Mouse (Mus musculus): ENCODE data around the gene Gli3. TPM values are rescaled to one million over a fixed set of nuclear protein-coding genes. Genes with fewer than 3 reads are reported as not detected.

Gli3 gene
- total RNA-seq, 2 experiments from 2014 or later = 1.9 to 2.0 TPM

DNA sequence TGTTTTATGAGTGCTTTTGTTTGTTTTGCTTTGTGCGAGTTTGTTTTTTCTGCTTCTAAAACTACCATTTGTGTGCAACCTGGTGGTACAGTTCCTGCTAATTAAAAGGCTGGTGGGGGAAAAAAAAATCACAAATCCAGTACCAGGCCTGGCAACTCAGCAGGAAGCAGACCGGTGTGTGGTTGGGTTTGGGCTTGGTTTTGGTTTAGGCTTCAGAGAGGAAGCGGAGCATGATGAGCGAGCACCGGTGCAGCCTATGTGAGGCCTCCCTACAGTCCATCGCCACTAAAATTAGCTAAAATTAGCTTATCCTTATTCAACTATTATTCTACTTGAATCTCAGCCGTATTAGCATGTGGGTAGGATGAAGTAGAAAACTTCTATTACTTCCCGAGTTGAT is 241.6 kb downstream of the Gli3 start:
- intact Hi-C loops (cut with DNase I) = no loop called here
- no peak for DNase-seq (ENCODE audit: low spot score)

DNA sequence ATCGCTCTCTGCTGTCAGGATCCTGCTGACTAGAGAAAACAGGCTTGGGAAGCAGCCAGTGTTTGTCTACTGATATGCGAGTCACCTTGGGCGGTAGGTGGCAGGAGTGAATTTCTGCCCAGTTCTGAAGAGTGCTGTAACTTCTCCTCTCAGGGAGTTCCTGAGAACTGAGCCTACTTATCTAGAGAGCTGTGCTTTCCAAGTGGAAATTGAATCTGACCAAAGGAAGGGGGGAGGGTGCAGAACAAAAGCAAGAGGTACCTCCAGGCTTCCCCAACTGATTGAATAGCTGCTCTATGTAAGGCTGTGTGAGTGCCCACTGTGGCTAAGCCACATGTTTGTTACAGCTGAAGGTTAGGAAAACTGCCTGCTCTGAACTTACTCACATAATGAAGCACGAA is 244.4 kb downstream of the Gli3 start:
- intact Hi-C loops (cut with DNase I) = no loop called here
- DNase-seq (ENCODE audit: low spot score) = no peak

DNA sequence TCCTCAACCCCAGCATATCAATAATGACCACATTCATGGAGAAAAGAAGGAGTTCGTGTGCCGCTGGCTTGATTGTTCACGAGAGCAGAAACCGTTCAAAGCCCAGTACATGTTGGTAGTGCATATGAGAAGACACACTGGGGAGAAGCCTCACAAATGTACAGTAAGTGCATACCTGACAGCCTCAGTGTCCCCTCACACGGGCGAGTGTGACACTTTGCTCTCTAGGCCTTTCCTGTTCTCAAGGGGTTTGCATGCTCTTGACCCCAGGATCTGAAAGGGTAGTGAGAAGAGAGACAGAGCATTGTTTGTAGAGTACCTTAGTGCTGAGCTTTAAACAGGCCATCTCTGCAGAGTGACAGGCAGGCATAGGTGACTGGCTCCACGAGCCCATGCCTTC is 250.5 kb downstream of the Gli3 start:
- intact Hi-C loops (cut with DNase I) = no loop called here
- DNase-seq (ENCODE audit: low spot score) = no peak

DNA sequence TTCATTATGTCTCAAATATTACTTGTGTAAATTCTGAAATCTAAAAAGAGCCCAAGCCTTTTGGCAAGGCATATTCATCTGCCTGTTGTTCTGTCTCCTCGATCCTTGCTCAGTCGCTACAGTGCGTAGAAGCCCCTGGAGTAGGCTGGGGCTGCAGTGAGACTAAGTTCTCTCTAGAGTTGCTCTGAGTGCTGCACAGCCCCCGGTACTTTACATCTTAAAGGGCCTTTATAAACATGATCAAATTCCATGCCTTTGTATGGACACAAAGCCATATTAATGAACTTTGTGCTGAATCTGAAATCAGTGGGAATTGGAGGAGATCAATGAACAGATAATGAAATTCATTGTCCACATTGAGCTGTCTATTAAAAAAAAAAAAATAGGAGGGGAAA is 251.3 kb downstream of the Gli3 start:
- DNase-seq (ENCODE audit: low spot score) = no peak
- intact Hi-C loops (cut with DNase I) = no loop called here

DNA sequence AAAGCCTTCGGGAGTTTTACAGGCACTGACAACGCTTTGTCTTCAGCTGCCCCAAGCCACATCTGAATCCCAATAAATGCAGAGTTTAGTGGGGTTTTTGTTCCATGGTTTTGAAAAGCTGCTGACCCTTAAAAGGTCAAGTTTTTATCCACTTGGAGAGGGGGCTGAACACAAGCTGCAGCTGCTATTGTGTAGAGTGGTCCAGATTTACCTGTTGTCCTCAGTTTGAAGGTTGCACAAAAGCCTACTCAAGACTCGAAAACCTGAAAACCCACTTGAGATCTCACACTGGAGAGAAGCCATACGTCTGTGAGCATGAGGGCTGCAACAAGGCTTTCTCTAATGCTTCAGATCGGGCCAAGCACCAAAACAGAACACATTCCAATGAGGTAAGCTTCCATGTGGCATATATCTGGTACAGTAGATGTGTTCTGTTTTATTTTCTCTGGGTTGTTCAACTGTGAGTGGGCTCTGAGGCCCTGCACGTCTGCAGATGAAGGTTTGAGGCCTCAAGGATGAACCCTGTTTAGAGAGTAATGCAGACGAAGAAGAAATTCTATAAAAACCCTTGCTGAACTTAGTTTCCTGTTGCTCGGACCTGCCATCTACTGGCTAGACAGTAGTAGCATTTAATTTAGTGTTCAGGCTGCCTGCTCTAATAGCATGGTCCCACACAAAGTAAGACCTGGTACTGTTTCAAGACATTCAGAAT is 251.8 kb downstream of the Gli3 start:
- intact Hi-C loops (cut with DNase I) = no loop called here
- no peak for DNase-seq (ENCODE audit: low spot score)

DNA sequence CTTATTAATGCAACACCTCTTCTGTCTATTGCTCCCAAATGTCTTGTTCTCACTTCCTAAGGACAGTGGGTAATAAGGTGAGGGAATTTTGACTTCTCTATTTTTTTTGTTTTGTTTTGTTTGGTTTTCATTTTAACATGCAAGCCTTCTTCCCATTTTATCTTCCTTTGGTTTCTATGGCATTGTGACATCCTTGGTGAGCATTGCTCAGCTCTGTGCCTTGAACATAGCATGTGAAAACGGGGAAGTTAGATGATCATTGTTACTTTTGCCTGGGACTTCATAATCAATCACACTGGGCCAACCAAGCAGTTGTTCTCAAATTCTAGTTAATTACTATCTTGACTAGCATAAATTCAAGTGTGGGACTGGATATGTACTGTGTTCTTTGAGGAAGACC is 258.4 kb downstream of the Gli3 start:
- intact Hi-C loops (cut with DNase I) = no loop called here
- DNase-seq (ENCODE audit: low spot score) = no peak

DNA sequence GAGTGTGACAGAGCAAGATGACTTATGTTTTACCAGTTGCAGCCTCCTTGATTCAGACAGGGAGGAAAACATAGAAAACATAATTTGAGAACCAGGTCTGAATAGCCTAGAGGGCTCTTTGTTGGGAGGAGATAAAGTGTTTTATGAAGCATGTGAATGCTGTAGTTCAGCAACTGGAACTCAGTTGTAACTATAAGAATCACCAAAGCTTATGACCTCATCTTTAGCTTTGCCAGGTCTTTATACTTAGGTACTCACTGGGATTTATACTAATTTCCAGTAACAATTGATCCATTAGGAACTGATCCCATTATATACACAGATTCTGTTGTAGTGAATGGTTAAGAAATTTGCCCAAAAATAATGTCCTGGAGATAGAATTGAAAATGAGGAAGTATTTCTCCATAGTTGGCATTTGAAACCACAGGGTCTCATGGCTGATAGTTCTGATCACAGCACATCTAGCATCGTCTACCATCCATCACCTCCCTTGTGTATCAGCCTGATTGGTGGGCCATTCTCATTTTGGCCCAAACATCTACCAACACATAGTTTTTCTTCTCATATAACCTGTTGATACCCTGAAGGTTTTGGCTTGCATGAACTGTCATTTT is 259.8 kb downstream of the Gli3 start:
- intact Hi-C loops (cut with DNase I) = no loop called here
- no peak for DNase-seq (ENCODE audit: low spot score)

DNA sequence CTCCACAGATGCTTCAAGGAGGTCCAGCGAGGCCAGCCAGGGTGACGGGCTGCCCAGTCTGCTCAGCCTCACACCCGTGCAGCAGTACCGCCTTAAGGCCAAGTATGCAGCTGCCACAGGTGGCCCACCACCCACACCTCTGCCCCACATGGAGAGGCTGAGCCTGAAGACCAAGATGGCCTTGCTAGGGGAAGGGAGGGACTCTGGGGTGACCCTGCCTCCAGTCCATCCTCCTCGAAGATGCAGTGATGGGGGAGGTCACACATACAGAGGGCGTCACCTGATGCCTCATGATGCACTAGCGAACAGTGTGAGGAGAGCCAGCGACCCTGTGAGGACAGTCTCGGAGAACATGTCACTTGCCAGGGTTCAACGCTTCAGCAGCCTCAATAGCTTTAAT is 261.7 kb downstream of the Gli3 start:
- intact Hi-C loops (cut with DNase I) = no loop called here
- DNase-seq (ENCODE audit: low spot score) = no peak

DNA sequence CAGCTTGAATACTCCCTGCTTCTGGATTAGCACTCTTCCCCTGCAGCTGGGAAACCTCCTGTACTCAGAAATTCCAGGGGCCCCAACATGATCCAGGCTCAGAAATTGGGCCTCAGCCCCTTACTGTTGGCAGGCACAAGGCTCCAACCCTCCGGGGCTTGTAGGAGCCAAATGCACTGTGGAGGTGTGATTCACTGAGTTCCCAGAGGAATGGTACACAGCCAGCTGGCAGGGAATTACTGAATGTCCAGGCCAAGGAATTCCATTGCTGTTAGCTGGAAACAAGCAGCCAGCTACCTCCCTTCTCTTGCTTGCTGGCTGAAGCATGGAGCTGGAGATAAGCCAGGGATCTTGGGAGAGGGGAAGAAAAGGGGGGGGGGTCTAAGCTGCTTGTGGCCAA is 278.7 kb downstream of the Gli3 start:
- intact Hi-C loops (cut with DNase I) = no loop called here
- DNase-seq (ENCODE audit: low spot score) = peak; percentile 85

DNA sequence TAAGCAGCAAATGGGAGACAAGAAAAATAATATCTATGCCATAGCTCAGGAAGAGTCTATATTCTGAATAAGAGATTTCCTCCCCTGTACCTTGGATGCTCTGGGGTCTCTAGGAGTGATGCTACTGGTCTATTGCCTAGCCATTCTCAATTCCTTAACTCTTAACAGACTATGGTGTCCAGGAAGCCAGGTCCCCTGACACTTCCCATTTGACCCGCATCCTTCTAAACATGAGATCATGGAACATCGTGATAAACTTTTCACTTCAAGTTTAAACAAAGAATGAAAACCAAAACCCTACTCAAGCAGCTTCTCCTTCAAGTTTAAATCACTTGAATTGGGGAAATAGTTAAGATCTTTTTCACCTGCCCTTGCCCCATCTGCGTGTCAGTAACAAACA is 279.3 kb downstream of the Gli3 start:
- intact Hi-C loops (cut with DNase I) = no loop called here
- DNase-seq (ENCODE audit: low spot score) = no peak

DNA sequence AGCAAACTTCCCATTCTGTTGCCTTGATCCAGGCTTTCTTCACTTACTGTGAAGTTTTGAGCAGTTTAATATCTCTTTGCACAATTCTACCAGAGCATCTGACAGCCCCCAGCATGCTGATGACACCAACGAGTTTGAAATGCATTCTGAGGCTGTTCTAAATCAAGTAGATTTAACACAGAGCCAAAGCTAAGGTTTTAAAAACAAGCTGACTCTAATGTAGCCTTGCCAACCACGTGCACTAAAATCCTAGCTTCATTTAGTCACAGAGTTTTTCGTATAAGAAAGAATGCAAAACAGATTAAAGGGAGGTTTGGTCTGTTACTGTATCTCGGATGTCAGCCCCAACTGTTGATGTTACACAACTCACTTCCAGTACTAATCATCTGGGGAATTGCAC is 279.7 kb downstream of the Gli3 start:
- intact Hi-C loops (cut with DNase I) = no loop called here
- no peak for DNase-seq (ENCODE audit: low spot score)

DNA sequence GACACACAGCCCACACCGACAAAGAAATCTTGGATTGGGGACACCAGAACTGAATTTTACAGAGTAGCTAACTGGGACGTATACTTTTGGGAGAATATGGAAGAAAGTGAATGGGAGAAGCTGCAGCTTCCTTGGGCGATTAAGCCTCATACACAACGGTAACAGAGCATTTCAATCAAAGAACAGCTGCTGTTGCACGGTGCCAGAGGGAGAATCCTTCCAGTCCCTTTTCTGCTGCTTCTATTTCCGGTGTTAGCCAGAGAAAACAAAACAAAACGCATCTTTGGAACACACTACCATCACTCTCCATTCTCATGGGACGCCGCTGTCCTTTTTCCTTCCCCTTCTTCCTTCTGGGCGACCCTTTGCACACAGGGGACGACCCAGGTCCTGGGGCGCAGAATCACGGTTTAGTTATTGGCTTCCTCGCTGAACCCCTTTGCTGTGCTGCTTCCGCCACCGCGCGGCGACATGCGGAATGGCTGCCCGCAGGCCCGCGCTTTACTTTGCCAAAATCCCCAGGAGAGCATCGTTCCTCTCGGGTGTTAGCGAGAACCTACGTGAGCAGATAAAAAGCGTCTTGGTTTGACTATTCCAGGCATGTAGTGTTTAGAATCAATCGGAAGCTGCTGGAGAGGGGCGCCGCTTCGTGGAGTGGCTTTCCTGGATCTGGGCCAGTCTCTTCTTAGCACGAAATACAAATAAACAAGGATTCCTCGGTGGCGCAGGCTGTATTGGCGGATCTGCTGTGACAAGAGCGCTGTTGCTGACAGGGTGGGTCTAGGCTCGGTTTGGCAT is 296.0 kb downstream of the Gli3 start:
- intact Hi-C loops (cut with DNase I) = no loop called here
- DNase-seq (ENCODE audit: low spot score) = peak; percentile 64

DNA sequence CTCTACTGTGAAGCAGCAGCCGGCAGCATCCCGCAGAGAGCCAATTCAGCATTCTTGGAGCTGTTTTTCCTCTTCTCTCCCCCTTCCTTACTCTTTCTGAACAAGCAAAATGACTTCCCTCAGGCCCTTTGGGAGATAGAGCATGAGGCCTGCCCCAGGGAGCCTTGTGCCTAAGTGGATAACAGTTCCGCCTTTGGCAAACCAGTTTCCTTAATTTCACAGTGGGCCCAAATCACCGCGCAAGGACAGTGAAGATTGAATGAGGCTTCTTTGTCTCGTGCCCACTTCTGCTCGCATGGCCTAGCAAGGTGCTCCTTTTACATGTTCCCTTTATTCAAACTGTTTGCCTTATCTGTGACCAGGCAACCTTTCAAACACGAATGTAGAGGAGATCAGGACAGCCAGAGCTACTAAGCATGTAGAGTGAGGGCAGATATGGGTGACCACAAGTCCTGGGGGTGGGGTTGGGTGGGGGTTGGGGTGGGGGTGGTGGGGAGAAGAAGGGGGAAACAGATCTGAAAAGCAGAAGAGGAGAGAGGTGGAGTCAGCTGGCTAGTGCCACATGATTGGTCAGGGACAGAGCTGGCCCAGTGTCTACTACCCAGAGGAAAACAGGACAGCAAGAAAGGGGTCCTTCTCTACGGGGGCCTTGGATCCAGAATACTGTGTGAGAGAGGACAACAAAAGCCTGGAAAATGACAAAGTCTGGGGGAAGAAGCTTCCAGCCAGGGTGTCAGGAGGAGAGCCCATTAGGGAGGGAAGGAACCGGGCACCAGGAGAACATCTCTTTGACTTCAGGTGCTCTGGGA is 296.8 kb downstream of the Gli3 start:
- intact Hi-C loops (cut with DNase I) = loop anchor here (5.0 kb wide), 1 partner anchor 1088 kb away; no protein-coding TSS in a partner anchor
- no peak for DNase-seq (ENCODE audit: low spot score)

DNA sequence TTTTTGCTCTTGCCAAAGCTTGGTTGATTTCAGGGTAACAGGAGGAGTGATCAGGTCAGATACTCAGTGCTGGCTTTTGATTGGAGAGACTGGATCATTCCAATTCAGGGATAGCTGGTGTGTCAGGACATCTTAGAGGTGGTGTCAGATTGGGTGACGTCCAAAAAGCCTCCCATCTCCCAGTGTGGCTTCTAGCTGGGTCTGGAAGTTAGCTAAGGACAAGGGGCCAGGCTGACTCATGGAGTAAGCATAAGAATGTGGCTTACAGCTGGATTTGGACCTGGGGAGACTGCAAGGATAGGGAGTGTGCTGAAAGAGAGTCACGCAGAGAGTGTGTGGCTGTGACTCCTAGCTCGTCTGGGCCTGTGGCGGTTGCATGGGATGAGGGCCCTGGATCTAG is 299.3 kb downstream of the Gli3 start:
- no peak for DNase-seq (ENCODE audit: low spot score)

DNA sequence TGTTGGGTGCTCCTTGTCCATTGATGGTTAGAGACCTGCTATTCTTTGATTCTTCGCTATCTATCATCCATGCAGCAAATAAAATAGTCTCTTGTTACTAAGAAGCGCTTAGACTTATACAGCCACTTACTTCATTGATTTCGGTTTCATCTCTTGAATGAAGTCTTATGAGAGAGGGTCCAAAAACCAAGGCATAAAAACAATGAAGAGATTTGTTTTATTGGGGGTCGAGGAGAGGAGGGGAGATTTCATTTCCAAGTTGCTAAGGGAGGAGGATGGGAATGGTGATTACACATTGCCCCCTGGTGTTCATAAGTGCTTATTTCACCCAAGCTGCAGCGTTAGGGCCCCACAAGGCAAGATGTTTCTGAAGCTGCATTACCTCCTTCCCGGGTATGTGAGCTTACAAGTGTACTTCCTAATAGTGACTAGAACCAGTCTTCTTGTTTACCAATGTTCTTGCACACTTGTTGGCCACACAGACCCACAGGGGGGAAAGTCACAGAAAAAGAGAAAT is 299.9 kb downstream of the Gli3 start:
- no peak for DNase-seq (ENCODE audit: low spot score)
- intact Hi-C loops (cut with DNase I) = loop anchor here (1.0 to 5.0 kb wide), 2 partner anchors 1091 to 1114 kb away; no protein-coding TSS in a partner anchor

More for the DNA sequence above, 299.3 kb downstream of the Gli3 start:
- intact Hi-C loops (cut with DNase I) = loop anchor here (5.0 kb wide), 1 partner anchor 1090 kb away; no protein-coding TSS in a partner anchor

DNA sequence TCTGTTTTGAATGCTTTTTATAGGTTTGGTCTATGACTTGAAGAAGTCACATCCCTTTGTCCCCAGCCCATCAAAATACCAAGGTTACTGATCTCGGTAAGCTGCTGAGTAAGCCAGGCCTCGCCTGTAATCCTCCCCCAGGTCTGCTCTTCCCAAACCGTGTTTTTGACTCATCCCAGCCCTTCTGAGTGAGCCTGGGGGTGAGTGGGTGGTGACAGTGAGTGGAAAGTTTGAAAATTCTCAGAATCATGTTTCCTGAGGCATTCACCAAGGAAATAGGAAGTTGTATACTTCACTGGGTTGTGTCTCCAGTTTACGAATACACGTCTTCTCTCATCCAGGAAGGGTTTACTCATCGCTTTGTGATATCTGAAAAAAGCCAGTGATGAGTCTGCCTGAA is 314.6 kb downstream of the Gli3 start:
- intact Hi-C loops (cut with DNase I) = no loop called here
- DNase-seq (ENCODE audit: low spot score) = no peak
